Mouse (Mus musculus) lung, adult 2 months (tissue): ENCODE measurements at regions not wholly inside any gene's neighbourhood (a gene's known extent, or its start where the extent isn't known, plus 50 kb on each side); places are given as distances from the start of the nearest gene placed in this dataset.

Experiments used
- CTCF ChIP-seq: fragments of 200-500 bp; IDR thresholded peaks from 2 replicates; pipeline ENCODE4 v1.5.1; 2011; ENCODE audit warnings: mild to moderate bottlenecking, low read length, control low read depth; ENCODE audit not compliant: insufficient read depth
- POLR2A ChIP-seq: fragments of 200-500 bp; IDR thresholded peaks from 2 replicates; pipeline ENCODE4 v1.6.1; 2011; ENCODE audit warnings: low read depth, mild to moderate bottlenecking, control low read depth, low read length, borderline replicate concordance; ENCODE audit errors: extremely low read depth

- TF ChIP-seq POLR2A (no peak), CTCF (no peak)
These were observed 122.0 kb upstream of the Mettl15 start for GRCm38 (mm10) chr2:109402556-109402955.
